ENCODE assay signal across 8 mouse cellular contexts in genomic region chr11:105589877-105590641, GRCm38 (mm10). TPM values are rescaled to one million over a fixed set of nuclear protein-coding genes. Genes with fewer than 3 reads are reported as not detected.
DNase-seq lines count a peak whose midpoint lies in the region; ATAC-seq and TF ChIP-seq lines count a peak whose summit lies in the region.

Gene Tanc2 (plus strand): TSS chr11:105589986.

- H3K9me3 ChIP-seq in hindbrain, embryonic 15.5 days: no peaks in the 10 kb centered on the region

- H3K4me2 ChIP-seq in hindbrain, embryonic 15.5 days: peak within 1 kb of the TSS; percentile 72

- WGBS in hindbrain, embryonic 15.5 days: under 1% methylated on average over 78 of the region's 87 CpGs

- H3K27me3 ChIP-seq in hindbrain, embryonic 15.5 days: no peaks in the 10 kb centered on the region

- H3K9ac ChIP-seq in hindbrain, embryonic 15.5 days: peak within 1 kb of the TSS; percentile 100

- peak; percentile 21 for DNase-seq in ovary, postnatal 10 days (ENCODE audit: low spot score)
- no peak for DNase-seq in ovary, adult 18-20 months (ENCODE audit: low spot score)
- DNase-seq in cerebellum, postnatal 14 days: peak; percentile 70 to 74
- no peak for DNase-seq in gastrocnemius, adult 2 months
- peak; percentile 45 to 50 for DNase-seq in left cerebral cortex, adult 8-10 months (ENCODE audit: low spot score in 2 of 2)
- DNase-seq in spleen, postnatal 10 days (ENCODE audit: low spot score in 2 of 2): peak; percentile 21 to 44

- H3K36me3 ChIP-seq in hindbrain, embryonic 15.5 days: no peaks in the 10 kb centered on the region

- intact Hi-C loops in gastrocnemius, adult 2 months (cut with DNase I): loop anchor here (2.0 to 10.0 kb wide), 4 partner anchors 243 to 465 kb away; partner anchors contain the start of gene Mettl2

- peak within 1 kb of the TSS; percentile 93 for H3K27ac ChIP-seq in gastrocnemius, adult 2 months
- peak within 1 kb of the TSS; percentile 98 for H3K27ac ChIP-seq in hindbrain, embryonic 15.5 days (replicated peaks)

- ATAC-seq in hindbrain, embryonic 15.5 days (ENCODE audit: low FRiP score, low read depth): peak; percentile 90
- ATAC-seq in megakaryocyte, adult 5-6 weeks (ENCODE audit: poor library complexity, severe bottlenecking): peak; percentile 19

- TF ChIP-seq CTCF in gastrocnemius, adult 2 months (IDR thresholded peaks at IDR 0.05): no peak

- H3K4me3 ChIP-seq in gastrocnemius, adult 2 months: peak within 1 kb of the TSS; percentile 94
- H3K4me3 ChIP-seq in hindbrain, embryonic 15.5 days: peak within 1 kb of the TSS; percentile 99

- peaks cover 16% of the 10 kb centered on the region for H3K4me1 ChIP-seq in hindbrain, embryonic 15.5 days (replicated peaks)

RNA-seq across cellular contexts. Expression of gene Tanc2, which starts in this region (rescaled TPM):
- total RNA-seq in gastrocnemius, adult 2 months (2021): 10 to 100 TPM in 1 of 2 experiments, 1 to 10 TPM in 1; 9.7 to 10.5 TPM
- polyA plus RNA-seq in hindbrain, embryonic 15.5 days (2015; fragmentation: Nextera tagmentation; extraction: Ambion mirVana): 39.3 and 50.8 TPM in 2 replicates
- total RNA-seq in left cerebral cortex, adult 8-10 months (2022): 100 to 1,000 TPM; 209 to 233 (median 215) TPM
- 0.34 and 0.54 TPM in 2 replicates for total RNA-seq in megakaryocyte, adult 5-6 weeks (2015)
- total RNA-seq in megakaryocyte, adult 5-6 weeks (2017): 0.16 and 0.22 TPM in 2 replicates

Comparison
In these comparisons a context has a peak if more than half of its experiments do, and no peak if none do; other contexts are left out.
1. RNA of gene Tanc2 (total RNA-seq): 209 to 233 TPM in left cerebral cortex, adult 8-10 months; 9.7 to 10.5 TPM in gastrocnemius, adult 2 months and 0.16 to 0.54 TPM in megakaryocyte, adult 5-6 weeks; every median in the first group is over 10 times any median in the second.
2. DNase-seq: peak in ovary, postnatal 10 days (single experiment), cerebellum, postnatal 14 days (2 of 2), left cerebral cortex, adult 8-10 months (2 of 2) and spleen, postnatal 10 days (2 of 2); none in ovary, adult 18-20 months (single experiment) and gastrocnemius, adult 2 months (single experiment).
3. Peak in ATAC-seq in megakaryocyte, adult 5-6 weeks; RNA of the gene not detected or under 1 TPM.